Mouse (Mus musculus) kidney, adult 2 months (tissue): ENCODE measurements at regions not wholly inside any gene's neighbourhood (a gene's known extent, or its start where the extent isn't known, plus 50 kb on each side); places are given as distances from the start of the nearest gene placed in this dataset.

Experiments used
- CTCF ChIP-seq: fragments of 200-500 bp; conservative IDR thresholded peaks from 2 replicates; pipeline ENCODE4 v1.5.1; 2011; ENCODE audit warnings: low read depth, mild to moderate bottlenecking, control low read depth, low read length, moderate library complexity, mixed read lengths; ENCODE audit not compliant: insufficient read depth, insufficient read length
- POLR2A ChIP-seq: fragments of 200-500 bp; IDR thresholded peaks from one replicate; pipeline ENCODE4 v1.6.1; 2011; ENCODE audit warnings: low read depth, low read length, control low read depth

GRCm38 (mm10) chr19:21032558-21032957 is 78.6 kb upstream of the Tmc1 start:
- no peak for TF ChIP-seq CTCF
- no peak for TF ChIP-seq POLR2A
